Mouse (Mus musculus) ovary, adult 10 weeks (tissue): ENCODE measurements around the gene Rab5c. TPM values are rescaled to one million over a fixed set of nuclear protein-coding genes. Genes with fewer than 3 reads are reported as not detected.

ENCODE experiments used
- polyA plus RNA-seq: library from polyadenylated mRNA; stranded (reverse); fragments of 350-450 nt; fragmentation: Illumina TruSeq; extraction: RNeasy Lipid Tissue Mini Kit (QIAGEN cat#74804); gene quantifications from one replicate; pipeline ENCODE4 v1.2.3, GENCODE M21; 2014

Rab5c gene
- 29.9 TPM for polyA plus RNA-seq

DNA sequence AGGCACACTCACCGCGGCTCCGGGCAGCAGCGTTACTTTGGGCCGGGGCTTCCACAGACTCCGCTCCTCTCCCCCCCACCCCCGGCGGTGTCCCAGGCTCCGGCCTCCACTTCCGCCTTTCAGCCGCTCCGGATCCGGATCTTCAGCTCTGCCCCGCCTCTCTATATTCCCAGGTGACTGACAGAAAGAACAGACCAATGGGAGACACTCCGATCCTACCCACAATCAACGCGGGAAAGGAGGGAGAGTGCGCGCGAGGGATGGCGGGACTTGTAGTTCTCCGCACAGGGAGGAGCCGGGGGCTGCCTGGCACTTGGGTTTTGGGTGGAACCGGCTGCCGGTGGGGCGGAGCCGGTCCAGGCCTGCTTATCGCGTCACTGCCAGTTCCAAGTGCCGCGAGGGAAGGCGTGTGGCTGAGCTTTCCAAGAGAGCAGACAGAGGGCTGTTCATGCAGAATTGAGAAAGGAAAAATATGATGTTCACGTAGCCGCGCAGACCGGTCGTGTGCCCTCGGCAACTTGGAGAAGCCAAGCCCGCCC is at the start of gene Rab5c:
Rab5c (minus strand) TSS at position 150 of the 539 bp plus-strand sequence.

DNA sequence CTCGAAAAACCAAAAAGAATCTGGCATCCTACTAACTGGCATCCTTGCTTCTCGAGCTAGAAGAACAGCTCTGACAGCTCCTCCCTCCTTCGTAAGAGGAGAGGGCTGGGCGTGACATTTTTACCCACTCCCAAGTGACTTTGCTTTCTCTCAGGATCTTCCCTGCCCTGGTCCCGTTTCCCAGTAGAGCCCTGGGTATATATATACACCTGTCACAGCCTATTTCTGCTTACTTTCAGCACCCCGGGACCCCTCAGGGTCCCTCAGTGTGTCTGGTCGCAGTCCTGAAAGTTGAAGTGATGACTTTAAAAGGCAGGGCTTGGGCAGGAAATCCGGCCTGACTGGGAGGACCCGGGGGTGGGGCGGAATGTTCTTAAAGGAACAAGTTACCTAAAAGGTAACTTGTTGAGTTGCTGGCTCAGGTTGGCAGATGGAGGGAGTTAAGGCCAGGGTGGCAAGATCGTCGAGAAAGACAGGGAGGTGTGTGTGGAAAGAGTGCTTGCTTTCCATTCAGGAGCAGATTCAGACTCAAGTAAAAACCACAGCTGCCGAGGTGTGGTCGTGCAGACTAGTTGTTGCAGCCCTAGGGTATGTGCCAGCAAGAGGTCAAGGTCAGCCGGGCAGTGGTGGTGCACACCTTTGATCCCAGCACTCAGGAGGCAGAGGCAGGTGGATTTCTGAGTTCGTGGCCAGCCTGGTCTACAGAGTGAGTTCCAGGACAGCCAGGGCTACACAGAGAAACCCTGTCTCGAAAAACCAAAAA is 32.8 kb upstream of the Rab5c start, which contains the start of gene Ghdc:
Ghdc (minus strand) TSS at position 312 of the 763 bp plus-strand sequence.

DNA sequence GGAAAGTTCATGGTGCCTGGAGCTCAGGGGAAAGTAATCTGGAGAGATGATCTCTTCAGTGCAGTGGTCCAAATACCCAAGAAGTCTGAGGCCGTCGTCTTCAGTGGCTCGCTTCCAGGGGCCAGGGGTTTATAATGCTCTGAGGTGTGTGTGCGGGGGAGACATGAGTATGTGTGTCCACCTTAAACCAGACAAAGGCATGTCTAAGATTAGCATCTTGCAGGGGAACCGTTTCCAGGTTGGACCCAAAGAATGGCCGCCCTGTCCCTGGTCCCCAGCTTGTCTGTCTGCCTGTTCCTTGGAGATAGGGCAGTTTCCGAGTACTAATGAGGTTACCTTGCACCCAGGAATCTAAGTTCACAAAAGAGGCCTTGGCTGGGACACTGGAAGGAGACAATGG is 24.8 kb upstream of the Rab5c start, which contains the start of gene Hcrt:
Hcrt (minus strand) TSS at position 101 of the 400 bp plus-strand sequence.

DNA sequence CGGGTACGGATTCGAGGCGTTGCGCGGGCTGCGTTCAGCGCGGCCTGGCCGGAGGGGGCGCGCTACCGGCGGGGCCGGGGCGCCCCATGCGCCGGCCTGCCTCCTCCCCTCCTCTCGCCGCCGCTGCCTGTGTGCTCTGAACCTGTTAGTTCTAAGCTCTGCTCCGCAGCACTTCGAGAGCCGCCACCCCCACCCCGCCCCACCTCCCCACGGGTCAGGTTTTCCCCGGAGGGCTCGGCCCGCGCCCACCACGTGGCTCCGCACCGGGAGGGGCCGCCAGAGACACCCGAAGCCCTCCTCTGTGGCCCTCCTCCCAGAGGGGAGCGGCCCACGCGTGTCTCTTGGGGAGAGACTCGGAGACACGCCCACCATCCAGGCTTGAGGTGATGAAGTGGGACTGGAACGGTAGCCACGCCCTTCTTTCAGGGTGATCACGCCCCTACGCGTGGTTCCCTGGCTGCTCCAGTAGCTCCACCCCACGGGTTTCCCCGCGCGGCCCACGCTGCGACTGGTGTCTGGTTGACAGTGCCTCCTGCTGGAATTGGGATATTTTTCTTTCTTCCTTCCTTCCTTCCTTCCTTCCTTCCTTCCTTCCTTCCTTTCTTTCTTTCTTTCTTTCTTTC is 21.7 kb upstream of the Rab5c start, which contains the start of gene Kcnh4:
Kcnh4 (minus strand) TSS at position 332 of the 623 bp plus-strand sequence.

DNA sequence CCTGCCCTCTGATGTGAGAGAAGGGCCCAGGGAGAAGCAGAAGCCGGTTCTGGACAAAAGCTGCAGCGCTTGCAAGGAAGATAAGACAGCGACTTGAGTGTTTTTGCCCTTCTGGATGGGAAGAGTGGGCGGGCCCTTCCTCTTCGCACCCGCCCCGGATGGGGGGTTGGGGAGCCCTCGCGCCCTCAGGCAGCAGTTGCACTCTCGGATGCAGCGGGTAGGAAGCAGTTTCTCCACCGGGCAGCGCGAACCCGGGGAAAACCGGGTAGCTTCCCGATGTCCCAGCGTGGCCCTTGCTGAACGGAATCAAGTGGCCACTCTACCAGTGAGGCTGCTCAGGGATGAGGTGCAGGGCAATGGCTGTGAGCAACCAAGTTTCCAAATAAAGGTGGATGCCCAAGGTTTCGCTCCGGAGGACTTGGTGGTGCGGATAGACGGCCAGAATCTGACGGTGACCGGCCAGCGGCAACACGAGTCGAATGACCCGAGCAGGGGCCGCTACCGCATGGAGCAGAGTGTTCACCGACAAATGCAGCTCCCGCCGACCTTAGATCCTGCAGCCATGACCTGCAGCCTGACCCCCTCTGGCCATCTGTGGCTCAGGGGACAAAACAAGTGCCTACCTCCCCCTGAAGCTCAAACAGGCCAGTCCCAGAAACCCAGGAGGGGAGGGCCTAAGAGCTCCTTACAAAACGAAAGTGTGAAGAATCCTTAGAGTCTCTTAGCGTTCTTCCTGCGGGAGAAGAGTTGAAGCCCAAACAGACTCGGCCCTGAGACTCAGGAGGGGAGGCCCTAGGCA is 24.1 kb downstream of the Rab5c start, which contains the start of gene Hspb9:
Hspb9 (plus strand) TSS at position 116 of the 799 bp plus-strand sequence.

DNA sequence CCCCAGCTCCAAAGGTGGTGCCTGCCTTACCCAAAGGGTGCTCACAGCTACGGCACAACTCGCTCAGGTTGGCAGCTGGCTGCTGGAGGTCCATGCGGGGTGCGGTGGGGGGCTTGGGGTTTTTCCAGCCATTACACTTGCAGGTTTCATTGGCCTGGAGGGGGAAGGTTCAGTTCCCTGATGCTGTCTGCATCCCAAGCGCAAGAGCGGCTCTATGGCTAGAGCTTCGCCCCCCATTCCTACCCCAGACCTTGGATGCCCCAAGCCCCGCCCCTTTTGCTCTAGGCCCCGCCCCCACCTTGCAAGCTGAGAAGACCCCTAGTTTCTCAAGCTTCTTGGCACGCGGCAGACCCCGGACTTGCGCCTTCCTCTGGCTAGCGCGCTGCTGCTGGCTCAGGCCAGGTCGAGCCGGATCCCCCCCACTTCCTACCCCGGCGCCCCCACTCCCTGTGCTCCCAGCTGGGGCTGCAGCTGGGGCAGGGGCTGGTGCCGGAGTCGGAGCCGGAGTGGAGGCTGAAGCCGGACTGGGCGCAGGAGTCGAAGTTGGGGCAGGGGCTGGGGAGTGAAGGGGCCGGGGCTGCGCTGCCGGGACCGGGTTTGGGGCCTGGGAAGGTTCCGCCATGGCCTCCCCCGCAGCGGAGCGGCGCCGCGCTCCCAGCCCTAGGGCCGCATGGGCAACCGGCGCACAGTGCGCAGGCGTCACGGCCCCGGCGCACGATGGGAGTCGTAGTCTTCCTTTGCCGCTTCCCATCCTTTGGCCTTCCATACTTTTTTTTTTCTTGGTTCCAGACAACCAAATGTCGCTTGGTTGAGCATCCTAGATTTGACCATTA is 26.0 kb downstream of the Rab5c start, which contains the start of gene Kat2a:
Kat2a (minus strand) TSS at position 683 of the 833 bp plus-strand sequence.

DNA sequence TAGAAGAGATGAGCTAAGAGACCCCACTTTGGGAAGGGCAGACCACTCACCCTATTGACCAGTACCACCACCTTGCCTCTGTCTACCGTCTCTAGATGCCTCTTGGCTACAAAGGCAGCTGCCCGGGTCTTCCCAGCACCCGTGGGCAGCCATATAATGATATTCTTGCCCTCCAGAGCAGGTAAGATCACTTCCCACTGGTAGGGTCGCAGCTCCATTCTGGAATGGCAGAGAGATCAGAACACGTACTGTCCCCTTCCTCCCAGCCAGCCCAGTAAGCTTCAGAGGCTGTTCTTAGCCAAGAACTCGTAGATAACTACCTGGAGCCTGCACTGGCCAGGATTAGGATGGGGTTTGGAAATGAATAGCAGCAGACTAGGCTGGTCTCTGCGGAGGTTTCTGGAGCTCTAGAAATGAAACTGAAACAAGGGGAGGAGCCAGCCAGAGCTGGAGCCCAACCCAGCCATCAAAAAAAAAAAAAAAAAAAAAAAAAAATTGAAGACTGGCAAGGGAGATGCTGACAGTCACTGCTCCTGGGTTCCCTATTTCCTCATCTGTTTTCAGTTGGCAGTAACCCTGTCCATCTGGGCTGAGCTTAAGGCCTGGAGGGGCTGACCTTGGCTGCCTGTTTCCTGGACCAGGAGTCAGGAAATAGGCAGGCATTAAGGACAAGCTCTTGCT is 34.0 kb downstream of the Rab5c start, which contains the start of gene Dhx58:
Dhx58 (minus strand) TSS at position 421 of the 681 bp plus-strand sequence.

DNA sequence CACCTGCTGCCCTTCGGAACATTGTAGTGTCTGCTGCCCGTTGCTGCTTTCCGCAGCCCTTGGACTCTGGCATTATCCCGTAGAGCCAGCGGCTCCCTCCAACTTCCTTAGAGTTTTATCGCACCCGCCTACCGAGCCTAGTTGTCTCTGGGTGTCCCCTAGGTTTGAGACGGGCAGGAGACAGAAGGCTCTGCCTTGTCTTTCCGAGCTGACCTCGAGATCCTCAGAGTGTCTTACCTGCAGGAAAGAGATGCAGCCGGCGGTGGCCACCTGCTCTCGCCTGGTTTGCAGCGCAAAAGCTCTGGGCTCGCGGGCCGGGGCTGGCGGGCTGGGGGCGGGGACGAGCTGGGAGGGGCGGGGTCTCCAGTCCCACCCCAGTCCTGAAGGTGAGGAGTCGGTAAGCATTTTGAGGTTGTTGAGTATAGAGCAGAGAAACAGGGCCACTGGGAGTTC is 45.8 kb downstream of the Rab5c start, which contains the start of gene Zfp385c:
Zfp385c (minus strand) TSS at position 292 of the 453 bp plus-strand sequence.

Other genes starting within 250 kb of the Rab5c start
- gene Acly, start 210.2 kb downstream of the Rab5c start, polyA plus RNA-seq: 125 TPM
- gene Ttc25, start 192.6 kb downstream of the Rab5c start, polyA plus RNA-seq: 0.86 TPM
- gene Cnp, start 163.3 kb downstream of the Rab5c start, polyA plus RNA-seq: 5.8 TPM
- gene Nkiras2, start 119.0 kb downstream of the Rab5c start, polyA plus RNA-seq: 2.5 TPM
- gene Dnajc7, start 118.0 kb downstream of the Rab5c start, polyA plus RNA-seq: 139 TPM
- 0.17 TPM for gene Zfp385c, start 45.8 kb downstream of the Rab5c start, polyA plus RNA-seq
- gene Dhx58, start 33.9 kb downstream of the Rab5c start, polyA plus RNA-seq: 0.60 TPM
- 2.3 TPM for gene Kat2a, start 25.8 kb downstream of the Rab5c start, polyA plus RNA-seq
- gene Hspb9, start 24.4 kb downstream of the Rab5c start, polyA plus RNA-seq: not detected
- gene Kcnh4, start 21.7 kb upstream of the Rab5c start, polyA plus RNA-seq: not detected
- gene Hcrt, start 24.7 kb upstream of the Rab5c start, polyA plus RNA-seq: not detected
- gene Ghdc, start 32.7 kb upstream of the Rab5c start, polyA plus RNA-seq: 1.3 TPM
- gene Stat5b, start 112.5 kb upstream of the Rab5c start, polyA plus RNA-seq: 8.5 TPM
- gene Stat5a, start 121.1 kb upstream of the Rab5c start, polyA plus RNA-seq: 5.4 TPM
- gene Stat3, start 201.3 kb upstream of the Rab5c start, polyA plus RNA-seq: 20.3 TPM
- gene Cavin1, start 232.7 kb upstream of the Rab5c start, polyA plus RNA-seq: 186 TPM